Mouse (Mus musculus): ENCODE results near the gene Spdye4c.

GRCm38 (mm10) chr2:128620578-128620977 is 29.6 kb downstream of the Spdye4c start:
- TF ChIP-seq CTCF (IDR thresholded peaks at IDR 0.05; ENCODE audit: low read depth): no peak
- no peak for TF ChIP-seq EP300 (optimal IDR thresholded peaks at IDR 0.05)
